Mouse (Mus musculus) lung, embryonic 14.5 days (tissue): ENCODE data around the gene 4930519P11Rik. TPM values are rescaled to one million over a fixed set of nuclear protein-coding genes. Genes with fewer than 3 reads are reported as not detected.

ENCODE experiments used
- ATAC-seq: fragments of 200-750 bp; cut with Nextera tagmentation; 2 replicates; pipeline ENCODE4 v1.8.0; 2017; ENCODE audit warnings: mild to moderate bottlenecking, moderate TSS enrichment, moderate library complexity; ENCODE audit not compliant: insufficient read depth
- DNase-seq: peaks from one replicate; pipeline ENCODE4 v3.0.0-alpha.2; 2015
- H3K27ac ChIP-seq: fragments of 300-500 bp; sonication (generic); 2 replicates; pipeline ENCODE4 v1.5.1; 2014; ENCODE audit warnings: low read depth, mild to moderate bottlenecking, moderate library complexity
- H3K27me3 ChIP-seq: fragments of 300-500 bp; sonication (generic); 2 replicates; pipeline ENCODE4 v1.6.1; 2014; ENCODE audit warnings: low read length, control low read depth; ENCODE audit not compliant: insufficient read depth
- H3K36me3 ChIP-seq: fragments of 300-500 bp; sonication (generic); 2 replicates; pipeline ENCODE4 v1.6.1; 2014; ENCODE audit warnings: control low read depth; ENCODE audit not compliant: insufficient read depth
- H3K4me1 ChIP-seq: fragments of 300-500 bp; sonication (generic); 2 replicates; pipeline ENCODE4 v1.6.1; 2014; ENCODE audit warnings: antibody characterized with exemption, control low read depth; ENCODE audit not compliant: insufficient read depth
- H3K4me2 ChIP-seq: fragments of 300-500 bp; sonication (generic); 2 replicates; pipeline ENCODE4 v1.6.1; 2014; ENCODE audit warnings: mild to moderate bottlenecking
- H3K4me3 ChIP-seq: fragments of 300-500 bp; sonication (generic); 2 replicates; pipeline ENCODE4 v1.5.1; 2014; ENCODE audit warnings: low read depth, low read length
- H3K9ac ChIP-seq: fragments of 300-500 bp; sonication (generic); 2 replicates; pipeline ENCODE4 v1.6.1; 2014
- H3K9me3 ChIP-seq: fragments of 300-500 bp; sonication (generic); 2 replicates; pipeline ENCODE4 v1.6.1; 2016; ENCODE audit warnings: low read depth, low read length, control low read depth
- CTCF ChIP-seq: IDR thresholded peaks from 2 replicates; pipeline ENCODE4 v1.5.1; 2016; ENCODE audit warnings: antibody characterized with exemption, low read depth
- WGBS: fragments of 180-500 bp; shearing (Covaris S2); extraction: QIAGEN DNeasy Blood & Tissue Kit; methylation state at CpG from one replicate; pipeline ENCODE4 v1.1.7; 2014; 5-methylcytosine and 5-hydroxymethylcytosine counted together
- polyA plus RNA-seq: library from polyadenylated mRNA; unstranded; fragments of >200 nt; fragmentation: Nextera tagmentation; extraction: Ambion mirVana; gene quantifications from 2 replicates; pipeline ENCODE4 v1.2.1, GENCODE M21; 2014

4930519P11Rik gene
- polyA plus RNA-seq, 1 experiment from 2014 or later = 0.83 TPM

DNA sequence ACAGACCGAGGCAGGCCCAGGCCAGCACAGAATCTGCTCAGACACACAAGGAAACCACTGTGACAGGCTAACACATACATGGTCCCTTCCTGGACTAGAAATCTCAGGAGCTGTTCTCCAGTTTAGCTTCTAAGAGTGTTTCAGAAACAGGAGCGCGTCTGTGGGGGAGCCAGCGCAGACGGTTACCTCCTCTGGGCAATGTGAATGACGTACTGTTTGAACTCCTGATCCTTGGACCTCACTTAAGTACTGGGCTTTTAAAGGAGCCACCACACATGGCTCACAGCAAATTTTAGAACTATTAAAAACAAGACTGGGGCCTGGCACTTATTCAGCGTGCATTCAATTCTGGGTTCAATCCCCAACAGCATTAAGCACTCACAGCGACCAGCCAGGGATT, 46.6 kb downstream of the 4930519P11Rik start:
- H3K36me3 ChIP-seq = peaks cover 26% of the 10 kb centered on the region
- peaks cover 22% of the 10 kb centered on the region for H3K4me1 ChIP-seq
- ATAC-seq (no peak), DNase-seq (no peak)
- H3K4me3 ChIP-seq = no peak overlapping the region
- WGBS = 45% methylated on average over 8 of the region's 8 CpGs
- 0 out of 2 replicates have a peak overlapping the region, but pooled peaks have one; percentile 25 for H3K27ac ChIP-seq
- H3K4me2 ChIP-seq = peak overlapping the region; percentile 20; the same call in 1 of the 2 replicates
- no peaks in the 10 kb centered on the region for H3K27me3 ChIP-seq
- 0 out of 2 replicates have a peak overlapping the region, but pooled peaks have one; percentile 0 for H3K9ac ChIP-seq
- no peaks in the 10 kb centered on the region for H3K9me3 ChIP-seq
- TF ChIP-seq CTCF = no peak

DNA sequence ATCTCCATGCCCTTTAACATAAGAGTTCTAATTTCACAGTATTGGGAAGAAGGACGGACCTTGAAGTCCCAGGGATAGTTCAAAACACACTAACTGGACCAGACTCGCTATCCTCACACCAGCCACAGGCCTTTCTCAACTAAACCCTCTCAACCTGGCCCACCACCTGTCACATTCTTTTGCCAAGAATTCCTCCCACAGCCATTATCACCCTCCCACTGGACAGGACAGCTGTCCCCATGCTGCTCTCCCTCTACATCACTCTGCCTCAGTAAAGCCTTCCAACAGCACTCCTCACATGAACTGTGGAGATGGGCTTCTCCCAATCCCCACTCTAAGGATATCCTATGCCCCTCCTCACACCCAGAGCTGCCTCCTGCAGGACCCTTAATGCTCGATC, 47.7 kb downstream of the 4930519P11Rik start:
- H3K9ac ChIP-seq = no peak overlapping the region
- no peak for TF ChIP-seq CTCF
- H3K27me3 ChIP-seq = no peaks in the 10 kb centered on the region
- peaks cover 37% of the 10 kb centered on the region for H3K36me3 ChIP-seq
- no peak for DNase-seq
- no peak for ATAC-seq
- H3K4me2 ChIP-seq = no peak overlapping the region
- H3K4me1 ChIP-seq = peaks cover 19% of the 10 kb centered on the region
- H3K4me3 ChIP-seq = no peak overlapping the region
- H3K27ac ChIP-seq = no peak overlapping the region
- WGBS = 66% methylated on average over 3 of the region's 3 CpGs
- no peaks in the 10 kb centered on the region for H3K9me3 ChIP-seq

DNA sequence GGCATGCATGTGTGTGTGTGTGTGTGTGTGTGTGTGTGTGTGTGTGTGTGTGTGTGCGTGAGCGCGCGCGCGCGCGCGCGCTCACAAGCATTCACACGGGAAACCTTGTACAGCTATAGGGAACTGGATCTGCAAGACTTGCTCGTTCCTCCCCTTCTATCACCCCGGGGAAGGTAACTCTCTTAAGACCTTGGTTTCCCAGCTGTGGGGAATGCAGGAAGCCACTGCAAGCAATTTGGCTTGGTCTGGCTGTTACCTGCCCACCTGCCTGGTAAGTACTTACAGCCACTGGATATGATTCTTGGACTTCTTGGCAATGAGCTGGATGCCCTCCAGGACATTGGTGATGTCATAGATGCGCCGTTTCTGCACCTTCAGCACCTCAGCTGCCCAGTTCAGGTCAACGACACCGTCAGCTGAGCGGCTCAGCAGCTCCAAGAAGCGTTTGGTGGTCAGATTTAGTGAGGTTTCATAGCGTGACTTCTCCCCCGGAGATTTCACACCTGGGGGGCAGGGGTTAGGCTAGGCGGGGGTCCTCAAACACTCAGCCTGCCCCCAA, 49.5 kb downstream of the 4930519P11Rik start:
- no peak overlapping the region for H3K27ac ChIP-seq
- TF ChIP-seq CTCF = no peak
- H3K9me3 ChIP-seq = no peaks in the 10 kb centered on the region
- ATAC-seq (no peak), DNase-seq (no peak)
- 81% methylated on average over 22 of the region's 22 CpGs for WGBS
- H3K4me3 ChIP-seq = no peak overlapping the region
- no peak overlapping the region for H3K9ac ChIP-seq
- H3K27me3 ChIP-seq = no peaks in the 10 kb centered on the region
- H3K4me2 ChIP-seq = no peak overlapping the region
- peaks cover 40% of the 10 kb centered on the region for H3K36me3 ChIP-seq
- H3K4me1 ChIP-seq = peaks cover 17% of the 10 kb centered on the region; the same call in 1 of the 2 replicates

Other genes starting within 250 kb of the 4930519P11Rik start
- gene Cdk5rap1, start 240.4 kb downstream of the 4930519P11Rik start, polyA plus RNA-seq = 11.2 and 13.1 TPM in 2 replicates
- gene Snta1, start 205.3 kb downstream of the 4930519P11Rik start, polyA plus RNA-seq = 3.8 and 3.9 TPM in 2 replicates
- gene Cbfa2t2, start 177.0 kb downstream of the 4930519P11Rik start, polyA plus RNA-seq = 39.8 and 40.5 TPM in 2 replicates
- 1.2 and 1.4 TPM in 2 replicates for gene 1700003F12Rik, start 66.4 kb downstream of the 4930519P11Rik start, polyA plus RNA-seq
- gene Actl10, start 61.7 kb downstream of the 4930519P11Rik start, polyA plus RNA-seq = 0.36 and 0.37 TPM in 2 replicates
- 2.6 and 3.2 TPM in 2 replicates for gene Necab3, start 54.5 kb downstream of the 4930519P11Rik start, polyA plus RNA-seq
- 12.4 and 13.6 TPM in 2 replicates for gene E2f1, start 43.5 kb downstream of the 4930519P11Rik start, polyA plus RNA-seq
- gene Pxmp4, start 9.7 kb downstream of the 4930519P11Rik start, polyA plus RNA-seq = 24.1 and 25.9 TPM in 2 replicates
- gene Zfp341, start 140 bp downstream of the 4930519P11Rik start, polyA plus RNA-seq = 1.0 and 1.1 TPM in 2 replicates
- 14.9 and 15.0 TPM in 2 replicates for gene Chmp4b, start 38.3 kb upstream of the 4930519P11Rik start, polyA plus RNA-seq
- gene Gm14214, start 156.6 kb upstream of the 4930519P11Rik start, polyA plus RNA-seq = not detected in 2 replicates
- gene Raly, start 177.7 kb upstream of the 4930519P11Rik start, polyA plus RNA-seq = 64.3 and 72.9 TPM in 2 replicates
- not detected in 2 replicates for gene a, start 178.0 kb upstream of the 4930519P11Rik start, polyA plus RNA-seq